Mouse (Mus musculus): ENCODE results near the gene Fahd1.
A peak's percentile ranks its signal among the peaks of the same experiment; 100 is the strongest.

The Fahd1 gene

DNA sequence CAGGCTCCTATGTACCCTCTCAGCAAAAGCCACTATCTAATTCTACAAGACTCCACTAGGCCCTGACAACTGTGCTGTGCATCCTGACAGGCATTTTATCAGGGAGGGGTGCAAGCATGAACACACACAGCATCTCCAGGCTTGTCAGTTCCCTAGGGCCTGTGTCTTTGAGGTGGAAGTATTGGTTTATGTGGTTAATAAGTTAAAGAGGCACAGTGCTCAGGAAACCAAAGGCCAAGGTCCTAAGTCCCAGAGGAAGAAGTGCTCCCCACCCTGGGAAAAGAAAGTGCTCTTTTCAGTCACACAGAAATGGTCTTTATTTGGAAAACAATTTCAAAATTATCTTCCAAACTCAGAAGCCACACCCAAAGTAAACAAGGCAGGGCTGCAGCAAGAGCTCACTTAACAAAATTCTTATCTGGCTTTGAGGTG, 1.5 kb downstream of the Fahd1 start:
- no peak for DNase-seq (ENCODE audit: extremely low spot score, low spot score)

DNA sequence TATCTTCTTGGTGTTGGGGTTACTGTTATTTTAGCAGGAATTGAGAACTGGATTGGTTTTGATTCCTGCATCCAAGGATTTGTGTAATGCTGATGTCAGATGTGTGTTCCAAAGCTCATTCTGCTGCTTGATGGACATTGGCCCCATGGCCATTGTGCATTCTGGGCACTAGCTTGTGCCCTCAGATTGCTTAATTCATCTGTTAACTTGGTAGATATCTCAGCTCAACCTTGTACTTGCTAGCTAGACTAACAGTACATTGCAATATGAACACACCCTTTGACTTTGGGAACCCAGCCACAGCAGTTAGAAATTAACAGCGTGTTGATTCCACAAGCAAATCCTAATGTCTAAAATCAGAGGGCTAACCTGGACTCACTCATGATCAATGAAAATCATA, 2.8 kb downstream of the Fahd1 start:
- DNase-seq (ENCODE audit: extremely low spot score, low spot score), result no peak

DNA sequence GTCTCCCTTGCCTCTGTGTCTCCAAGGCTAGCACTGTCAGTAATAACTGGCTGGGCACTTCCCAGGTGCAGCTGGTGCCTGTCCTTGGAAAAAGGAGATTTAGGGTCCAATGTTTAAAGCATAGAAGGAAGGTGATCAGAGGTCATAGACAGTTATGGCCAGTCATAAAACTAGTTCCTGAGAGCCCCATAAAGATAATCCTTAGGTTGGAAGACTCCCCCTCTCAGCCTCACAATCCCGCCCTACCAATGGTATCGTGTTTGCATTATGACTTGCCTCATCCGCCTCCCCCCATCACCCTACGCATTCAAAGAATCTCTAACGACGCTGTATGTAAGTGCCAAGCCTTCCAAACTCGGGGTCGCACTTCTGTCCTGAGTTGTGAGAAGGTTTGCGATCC, 5.6 kb downstream of the Fahd1 start:
- no peak for DNase-seq (ENCODE audit: extremely low spot score, low spot score)

DNA sequence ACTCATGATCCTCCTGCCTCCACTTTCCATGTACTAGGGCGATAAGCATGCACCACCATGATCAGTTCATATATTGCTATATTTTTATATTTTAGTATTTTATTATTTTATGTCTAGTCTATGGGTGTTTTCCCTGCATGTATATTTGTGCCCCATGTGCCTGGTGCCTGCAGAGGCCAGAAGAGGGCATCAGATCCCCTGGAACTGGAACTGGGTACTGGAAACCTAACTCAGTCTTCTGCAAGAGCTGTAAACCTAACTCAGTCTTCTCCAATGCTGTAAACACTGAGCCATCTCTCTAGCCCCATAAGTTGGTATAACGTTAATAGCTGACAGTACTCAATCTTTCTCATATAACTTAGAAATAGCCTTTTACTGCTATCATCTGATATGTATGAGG, 7.5 kb downstream of the Fahd1 start:
- no peak for DNase-seq (ENCODE audit: extremely low spot score, low spot score)

- no peak for DNase-seq (ENCODE audit: extremely low spot score, low spot score)
These were observed 9.0 kb downstream of the Fahd1 start for GRCm38 (mm10) chr17:24841133-24841532.

DNA sequence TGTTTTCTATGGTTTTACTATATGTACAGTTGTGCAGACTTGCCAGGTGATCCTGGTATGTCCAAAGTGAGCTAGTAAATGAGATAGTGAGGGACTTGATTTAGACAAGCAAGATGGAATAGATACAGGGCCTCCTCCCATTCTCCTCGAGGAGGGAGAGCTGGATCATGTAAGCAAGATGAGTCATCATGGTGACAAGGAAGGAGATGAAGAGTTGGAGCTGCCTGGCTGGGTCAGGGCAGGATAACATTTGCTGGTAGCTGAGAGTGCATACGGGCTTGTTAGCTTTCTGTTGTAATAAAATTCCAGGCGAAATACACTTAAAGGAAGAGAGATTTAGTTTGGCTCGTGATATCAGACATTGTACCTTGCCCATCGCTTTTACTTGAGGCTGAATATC, 9.8 kb downstream of the Fahd1 start:
- no peak for DNase-seq (ENCODE audit: extremely low spot score, low spot score)

DNA sequence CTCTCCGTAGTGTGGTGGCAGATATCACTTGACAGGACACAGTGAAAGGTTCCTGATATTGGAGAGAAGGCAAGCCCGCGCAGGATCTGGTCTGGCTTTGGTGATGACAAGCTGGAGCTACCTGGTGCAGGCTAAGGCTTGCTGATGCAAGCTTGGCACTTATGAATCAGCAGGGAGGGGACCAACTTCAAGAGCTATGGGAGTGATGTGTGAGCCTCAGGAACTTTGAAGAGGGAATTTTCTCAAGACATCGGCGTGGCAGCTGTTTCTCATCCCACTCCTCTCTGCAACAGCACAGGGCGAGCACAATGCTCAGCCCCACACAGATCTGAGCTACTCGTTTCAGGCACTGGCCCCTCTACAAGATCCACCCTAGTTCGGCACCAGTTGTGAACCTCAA, 10.3 kb downstream of the Fahd1 start, which contains the start of gene Hagh:
Gene Hagh, plus strand, starts transcription at position 302 of the 400 bp plus-strand sequence.
- no peak for DNase-seq (ENCODE audit: extremely low spot score, low spot score)

GRCm38 (mm10) chr17:24821351-24822280, 28.5 kb downstream of the Fahd1 start:
- DNase-seq (ENCODE audit: extremely low spot score, low spot score), result no peak

DNA sequence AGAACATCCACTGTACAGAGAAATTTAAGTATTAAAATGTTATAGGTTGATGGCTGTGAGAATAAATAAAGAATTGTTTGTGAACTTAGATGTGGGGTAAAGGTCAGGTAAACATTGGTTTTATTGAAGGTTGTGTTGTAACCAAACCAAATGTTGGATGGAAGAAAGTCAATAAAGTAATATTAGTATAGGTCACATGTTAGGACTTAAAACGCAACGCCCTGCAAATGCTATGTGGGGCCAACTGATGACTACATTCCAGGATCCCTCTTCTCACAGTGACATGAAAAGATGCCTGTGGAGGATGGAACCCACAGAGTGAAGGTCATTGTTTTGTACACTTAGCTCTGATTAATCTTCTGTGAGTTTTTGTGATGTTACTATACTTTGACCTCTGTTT, 30.7 kb downstream of the Fahd1 start:
- no peak for DNase-seq (ENCODE audit: extremely low spot score, low spot score)

DNA sequence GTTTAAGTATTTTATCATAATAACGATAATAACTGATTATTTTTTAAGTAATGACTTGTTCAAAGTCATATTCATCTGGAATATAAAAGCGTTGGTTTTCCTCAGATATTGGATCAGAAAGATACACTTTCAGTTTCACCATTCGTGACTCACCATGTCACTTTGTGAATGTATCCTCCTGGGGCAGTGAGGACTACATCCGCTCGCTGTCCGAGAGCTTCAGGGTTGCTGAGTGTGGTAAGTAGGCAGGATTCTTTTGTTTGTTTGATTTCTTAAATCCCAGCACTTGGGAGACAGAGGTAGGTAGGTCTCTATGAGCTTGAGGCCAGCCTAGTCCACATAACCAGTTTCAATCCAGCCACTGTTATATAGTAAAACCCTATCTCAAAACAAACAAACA, 32.0 kb downstream of the Fahd1 start:
- DNase-seq (ENCODE audit: extremely low spot score, low spot score), result no peak

DNA sequence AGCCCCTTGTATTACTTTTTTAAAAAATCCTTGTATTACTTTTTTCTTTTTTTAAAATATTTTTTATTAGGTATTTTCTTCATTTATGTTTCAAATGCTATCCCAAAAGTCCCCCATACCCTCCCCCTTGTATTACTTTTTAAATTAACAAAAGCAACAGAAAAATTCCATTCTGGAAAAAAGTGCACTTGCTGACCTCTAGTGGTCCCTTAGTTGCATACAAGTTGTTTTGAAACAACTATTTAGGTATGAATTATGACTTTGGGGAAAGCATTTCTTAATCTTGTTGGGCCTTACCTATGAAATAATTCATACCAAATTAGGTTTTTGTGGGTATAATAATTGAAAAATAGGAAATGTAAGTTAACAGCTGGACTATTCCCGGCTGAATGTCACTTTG, 32.7 kb downstream of the Fahd1 start:
- no peak for DNase-seq (ENCODE audit: extremely low spot score, low spot score)

DNA sequence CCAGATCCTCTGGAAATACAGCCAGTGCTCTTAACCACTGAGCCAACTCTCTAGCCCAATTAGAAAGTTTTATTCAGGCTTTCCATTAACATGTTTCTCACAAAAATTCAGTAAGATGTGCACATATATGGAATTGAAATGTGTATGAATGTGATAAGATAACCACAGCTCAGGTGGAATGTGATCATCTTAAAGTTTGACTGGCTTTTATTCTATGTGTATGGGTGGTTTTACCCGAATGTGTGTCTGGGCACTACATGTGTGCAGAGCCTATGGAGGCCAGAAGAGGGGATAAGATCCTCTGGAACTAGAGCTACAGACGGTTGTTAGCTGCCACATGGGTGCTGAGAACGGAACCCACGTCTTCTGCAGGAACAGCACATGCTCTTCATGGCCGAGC, 34.9 kb downstream of the Fahd1 start:
- DNase-seq (ENCODE audit: extremely low spot score, low spot score), result no peak

DNA sequence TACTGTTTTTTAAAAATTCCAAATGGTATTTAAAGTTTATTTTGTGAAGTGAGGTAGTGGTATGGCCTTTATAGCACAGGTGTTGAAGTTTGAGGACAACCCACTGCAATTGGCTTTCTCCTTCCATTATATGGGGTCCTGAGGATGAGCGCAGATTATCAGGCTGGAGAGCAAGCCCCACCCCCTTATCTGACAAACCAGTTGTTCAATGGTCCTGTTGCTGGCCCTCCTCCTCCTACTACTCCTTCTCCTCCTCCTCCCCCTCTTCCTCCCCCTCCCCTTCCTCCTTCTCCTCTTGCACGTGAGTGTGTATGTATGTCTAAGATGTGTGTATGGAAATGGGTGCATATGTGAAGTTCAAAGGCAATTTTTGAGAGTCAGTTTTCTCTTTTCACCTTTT, 37.9 kb downstream of the Fahd1 start:
- no peak for DNase-seq (ENCODE audit: extremely low spot score, low spot score)

DNA sequence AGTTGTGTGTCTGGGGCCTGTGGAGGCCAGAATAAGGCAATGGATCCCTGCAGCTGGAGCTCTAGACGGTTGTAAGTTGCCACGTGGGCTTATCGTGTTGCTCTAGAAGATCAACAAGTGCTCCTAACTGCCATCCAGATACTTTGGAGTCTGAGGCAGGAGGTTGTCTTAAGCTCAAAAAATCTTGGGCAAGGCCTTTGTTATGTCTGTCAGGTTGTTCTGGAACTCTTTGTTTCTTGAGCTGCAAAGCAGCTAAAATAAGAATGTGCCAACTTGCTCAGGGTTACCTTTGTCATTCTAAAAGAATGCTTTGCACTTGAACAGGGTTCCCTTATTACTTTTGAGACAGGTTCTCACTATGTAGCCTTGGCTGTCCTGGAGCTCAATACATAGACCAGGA, 39.0 kb downstream of the Fahd1 start:
- DNase-seq (ENCODE audit: extremely low spot score, low spot score), result no peak

- DNase-seq (ENCODE audit: extremely low spot score, low spot score), result peak; percentile 87
These were observed 45.9 kb downstream of the Fahd1 start, which contains the start of gene Meiob for GRCm38 (mm10) chr17:24803952-24804951. Gene Meiob, plus strand, starts transcription at chr17:24804289.

DNA sequence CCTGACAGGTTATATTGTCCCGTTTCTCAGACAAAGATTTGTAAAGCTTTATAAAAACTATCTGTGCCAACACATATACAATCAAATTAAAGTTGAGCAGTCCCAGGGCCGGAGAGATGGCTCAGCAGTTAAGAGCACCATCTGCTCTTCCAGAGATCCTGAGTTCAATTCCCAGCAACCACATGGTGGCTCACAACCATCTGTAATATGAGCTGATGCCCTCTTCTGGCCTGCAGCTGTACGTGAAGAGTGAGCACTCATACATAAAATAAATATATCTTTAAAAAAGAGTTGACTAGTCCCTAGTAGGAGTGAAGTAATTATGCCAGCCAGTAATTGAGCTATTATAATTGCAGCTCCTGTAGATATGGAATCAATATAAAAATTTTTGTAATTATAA, 49.6 kb downstream of the Fahd1 start:
- DNase-seq (ENCODE audit: extremely low spot score, low spot score), result no peak

DNA sequence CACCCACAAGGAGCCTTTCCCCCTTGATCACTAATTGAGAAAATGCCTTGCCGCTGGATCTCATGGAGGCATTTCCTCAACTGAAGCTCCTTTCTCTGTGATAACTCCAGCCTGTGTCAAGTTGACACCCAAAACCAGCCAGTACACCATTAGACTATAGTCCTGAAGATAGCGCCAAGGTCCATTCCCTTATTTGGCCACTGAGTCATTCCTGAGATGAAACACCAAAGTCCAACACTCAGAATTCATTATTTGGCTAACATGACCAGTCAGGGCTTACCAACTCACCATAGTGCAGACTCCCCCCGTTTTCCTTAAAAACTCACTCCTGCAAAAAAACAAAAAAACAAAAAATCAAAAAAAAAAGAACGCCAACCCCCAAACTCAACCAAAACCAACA, 50.7 kb downstream of the Fahd1 start:
- DNase-seq (ENCODE audit: extremely low spot score, low spot score), result no peak

Measured in neural tube, embryonic 10.5 days (tissue).